Mouse (Mus musculus) cerebellum, adult 8-10 months (tissue): ENCODE results near the gene Auh.

ENCODE experiments used
- DNase-seq: peaks from one replicate; pipeline ENCODE4 v3.0.0; 2022

Gene Auh

GRCm38 (mm10) chr13:52792242-52792844 is 137.1 kb downstream of the Auh start:
- DNase-seq: no peak

GRCm38 (mm10) chr13:52790894-52791293 is 138.6 kb downstream of the Auh start:
- no peak for DNase-seq
